Mouse (Mus musculus) embryonic facial prominence, embryonic 15.5 days (tissue): Measurements from ENCODE around the gene St6galnac1. TPM values are rescaled to one million over a fixed set of nuclear protein-coding genes. Genes with fewer than 3 reads are reported as not detected.

ENCODE experiments used
- ATAC-seq: fragments of 200-750 bp; cut with Nextera tagmentation; 2 replicates; pipeline ENCODE4 v1.8.0; 2017; ENCODE audit warnings: low read depth, moderate TSS enrichment; ENCODE audit not compliant: insufficient number of reproducible peaks, low FRiP score, low TSS enrichment
- H3K27ac ChIP-seq: fragments of 300-500 bp; sonication (generic); replicated peaks from 2 replicates; pipeline ENCODE4 v1.5.1; 2015; ENCODE audit warnings: mild to moderate bottlenecking, inconsistent platforms
- H3K27me3 ChIP-seq: fragments of 300-500 bp; sonication (generic); 2 replicates; pipeline ENCODE4 v1.6.1; 2015; ENCODE audit warnings: inconsistent platforms
- H3K36me3 ChIP-seq: fragments of 300-500 bp; sonication (generic); 2 replicates; pipeline ENCODE4 v1.6.1; 2015; ENCODE audit warnings: mild to moderate bottlenecking, inconsistent platforms
- H3K4me1 ChIP-seq: fragments of 300-500 bp; sonication (generic); 2 replicates; pipeline ENCODE4 v1.6.1; 2015; ENCODE audit warnings: inconsistent platforms
- H3K4me2 ChIP-seq: fragments of 300-500 bp; sonication (generic); replicated peaks from 2 replicates; pipeline ENCODE4 v1.6.1; 2015; ENCODE audit warnings: mild to moderate bottlenecking, inconsistent platforms
- H3K4me3 ChIP-seq: fragments of 300-500 bp; sonication (generic); replicated peaks from 2 replicates; pipeline ENCODE4 v1.5.1; 2015; ENCODE audit warnings: mild to moderate bottlenecking, inconsistent platforms
- H3K9ac ChIP-seq: fragments of 300-500 bp; sonication (generic); 2 replicates; pipeline ENCODE4 v1.6.1; 2015; ENCODE audit warnings: inconsistent platforms
- H3K9me3 ChIP-seq: fragments of 300-500 bp; sonication (generic); replicated peaks from 2 replicates; pipeline ENCODE4 v1.6.1; 2016; ENCODE audit warnings: inconsistent platforms
- WGBS: fragments of 180-500 bp; shearing (Covaris S2); methylation state at CpG from one replicate; pipeline ENCODE4 v1.1.7; 2015; 5-methylcytosine and 5-hydroxymethylcytosine counted together
- polyA plus RNA-seq: library from polyadenylated mRNA; unstranded; fragments of >200 nt; fragmentation: Nextera tagmentation; extraction: Ambion mirVana; gene quantifications from 2 replicates; pipeline ENCODE4 v1.2.1, GENCODE M21; 2015

Gene St6galnac1
- polyA plus RNA-seq, 1 experiment from 2014 or later: not detected

DNA sequence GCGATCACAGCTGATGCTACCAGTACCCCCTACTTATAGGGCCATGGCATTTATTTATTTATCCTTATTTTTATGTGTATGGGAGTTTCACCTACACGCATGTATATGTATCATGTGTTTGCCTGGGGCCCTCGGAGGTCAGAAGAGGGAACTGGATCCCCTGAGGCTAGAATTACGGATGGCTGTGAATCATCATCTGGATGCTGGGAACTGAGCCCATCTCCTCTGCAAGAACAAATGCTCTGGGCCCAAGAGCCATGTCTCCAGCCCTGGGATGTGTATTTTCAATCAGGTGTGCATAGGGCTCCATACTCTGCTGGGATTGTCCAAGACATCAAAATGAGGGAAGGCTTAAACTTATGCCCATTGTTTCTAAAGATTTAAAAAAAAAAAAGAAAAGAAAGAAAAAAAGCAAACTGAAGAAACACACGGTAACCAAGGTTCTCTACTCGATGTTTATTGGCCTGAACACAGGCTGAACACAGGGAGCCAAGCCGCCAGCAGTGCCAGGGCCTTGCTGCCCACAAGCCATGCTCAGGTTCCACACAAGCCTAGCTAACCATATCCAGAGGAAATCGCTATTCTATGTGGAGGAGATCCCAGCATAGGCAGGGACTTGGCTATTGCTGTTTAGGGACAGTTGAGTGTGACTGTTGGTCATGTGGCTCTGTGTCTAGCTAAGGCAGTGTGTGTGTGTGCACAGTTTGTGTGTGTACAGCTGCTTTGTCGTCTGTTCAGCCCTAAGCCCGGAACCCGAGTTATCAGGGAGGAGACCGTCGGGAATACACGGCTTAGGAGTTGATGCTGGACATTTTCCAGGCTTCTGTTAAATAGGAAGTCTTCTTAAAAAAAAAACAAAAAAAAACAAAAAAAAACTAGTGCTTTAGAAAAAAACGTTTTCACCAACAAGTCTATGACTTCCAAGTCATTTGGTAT lies 31.1 kb upstream of the St6galnac1 start:
- H3K9me3 ChIP-seq: no peaks in the 10 kb centered on the region
- no peak overlapping the region for H3K4me2 ChIP-seq
- H3K4me1 ChIP-seq: peaks cover 38% of the 10 kb centered on the region
- 59% methylated on average over 15 of the region's 15 CpGs for WGBS
- H3K36me3 ChIP-seq: no peaks in the 10 kb centered on the region; the same call in 1 of the 2 replicates
- H3K27me3 ChIP-seq: no peaks in the 10 kb centered on the region
- no peak overlapping the region for H3K9ac ChIP-seq
- no peak overlapping the region for H3K27ac ChIP-seq
- ATAC-seq: no peak
- no peak overlapping the region for H3K4me3 ChIP-seq

DNA sequence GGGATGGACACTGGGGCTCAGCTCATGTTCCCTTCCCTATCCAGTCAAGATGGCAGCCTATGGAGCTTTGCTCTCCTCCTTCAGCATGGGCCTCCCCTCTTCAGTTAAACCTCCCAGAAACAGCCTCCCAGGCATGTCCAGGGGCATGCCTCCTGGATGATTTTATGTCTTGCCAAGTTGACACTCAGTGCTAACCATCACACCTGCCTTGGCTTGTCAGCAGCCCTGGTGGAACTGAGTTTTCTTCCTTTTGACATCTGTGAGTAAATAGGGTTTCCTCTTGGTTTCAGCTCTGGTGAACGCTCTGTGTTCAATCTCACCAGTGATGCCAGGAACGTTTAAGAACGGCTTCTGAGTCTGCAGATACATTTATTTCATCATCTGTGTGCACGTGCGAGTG lies 27.4 kb upstream of the St6galnac1 start:
- no peaks in the 10 kb centered on the region for H3K9me3 ChIP-seq
- no peak overlapping the region for H3K27ac ChIP-seq
- H3K4me3 ChIP-seq: no peak overlapping the region
- H3K4me1 ChIP-seq: peaks cover 17% of the 10 kb centered on the region; the same call in 1 of the 2 replicates
- no peaks in the 10 kb centered on the region for H3K27me3 ChIP-seq
- H3K36me3 ChIP-seq: no peaks in the 10 kb centered on the region
- no peak for ATAC-seq
- WGBS: 71% methylated on average over 5 of the region's 5 CpGs
- no peak overlapping the region for H3K4me2 ChIP-seq
- no peak overlapping the region for H3K9ac ChIP-seq

- 67% methylated on average over 5 of the region's 5 CpGs for WGBS
- Histone ChIP-seq H3K27me3 (no peaks in the 10 kb centered on the region), H3K36me3 (no peaks in the 10 kb centered on the region), H3K4me2 (no peak overlapping the region), H3K9ac (no peak overlapping the region), H3K4me1 (0 out of 2 replicates have a peak, but pooled peaks cover 5% of the 10 kb centered on the region), H3K27ac (no peak overlapping the region), H3K9me3 (no peaks in the 10 kb centered on the region), H3K4me3 (no peak overlapping the region)
- ATAC-seq: no peak
These were observed 25.8 kb upstream of the St6galnac1 start for GRCm38 (mm10) chr11:116801106-116801505.

- Histone ChIP-seq H3K9ac (no peak overlapping the region), H3K36me3 (no peaks in the 10 kb centered on the region), H3K4me1 (0 out of 2 replicates have a peak, but pooled peaks cover 3% of the 10 kb centered on the region), H3K9me3 (no peaks in the 10 kb centered on the region), H3K4me3 (no peak overlapping the region), H3K27me3 (no peaks in the 10 kb centered on the region), H3K27ac (no peak overlapping the region), H3K4me2 (no peak overlapping the region)
- WGBS: 76% methylated on average over 5 of the region's 5 CpGs
- ATAC-seq: no peak
These were observed 24.1 kb upstream of the St6galnac1 start for GRCm38 (mm10) chr11:116799364-116799763.

DNA sequence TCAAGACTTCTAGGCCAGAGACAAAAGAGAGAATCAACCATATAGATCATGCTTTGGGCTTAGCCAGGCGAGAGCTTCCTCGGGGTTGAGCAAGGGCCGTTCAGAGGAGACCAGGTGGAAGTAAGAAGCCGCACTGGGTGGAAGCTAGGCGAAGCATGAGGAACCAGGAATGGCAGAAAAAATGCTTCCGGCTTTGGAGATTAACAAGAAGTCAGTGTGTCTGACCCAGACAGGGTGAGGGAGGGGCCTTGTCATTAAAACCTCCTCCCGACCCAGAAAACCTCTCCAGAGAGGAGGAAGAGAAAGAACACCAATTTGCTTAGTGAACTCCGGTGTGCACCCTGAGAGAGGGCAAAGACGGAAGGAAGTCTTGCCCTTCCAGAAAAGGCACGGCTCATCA lies 8.9 kb upstream of the St6galnac1 start:
- H3K9ac ChIP-seq: no peak overlapping the region
- peaks cover 12% of the 10 kb centered on the region; the same call in 1 of the 2 replicates for H3K4me1 ChIP-seq
- H3K36me3 ChIP-seq: no peaks in the 10 kb centered on the region
- H3K9me3 ChIP-seq: no peaks in the 10 kb centered on the region
- H3K4me3 ChIP-seq: no peak overlapping the region
- no peak overlapping the region for H3K27ac ChIP-seq
- no peaks in the 10 kb centered on the region for H3K27me3 ChIP-seq
- H3K4me2 ChIP-seq: no peak overlapping the region
- ATAC-seq: no peak
- WGBS: 77% methylated on average over 10 of the region's 10 CpGs

GRCm38 (mm10) chr11:116782737-116783145 lies 7.4 kb upstream of the St6galnac1 start:
- Histone ChIP-seq H3K4me3 (no peak overlapping the region), H3K9me3 (no peaks in the 10 kb centered on the region), H3K9ac (no peak overlapping the region), H3K27ac (no peak overlapping the region), H3K36me3 (no peaks in the 10 kb centered on the region), H3K27me3 (no peaks in the 10 kb centered on the region), H3K4me1 (peaks cover 12% of the 10 kb centered on the region; the same call in 1 of the 2 replicates), H3K4me2 (no peak overlapping the region)
- no peak for ATAC-seq
- 62% methylated on average over 9 of the region's 9 CpGs for WGBS

DNA sequence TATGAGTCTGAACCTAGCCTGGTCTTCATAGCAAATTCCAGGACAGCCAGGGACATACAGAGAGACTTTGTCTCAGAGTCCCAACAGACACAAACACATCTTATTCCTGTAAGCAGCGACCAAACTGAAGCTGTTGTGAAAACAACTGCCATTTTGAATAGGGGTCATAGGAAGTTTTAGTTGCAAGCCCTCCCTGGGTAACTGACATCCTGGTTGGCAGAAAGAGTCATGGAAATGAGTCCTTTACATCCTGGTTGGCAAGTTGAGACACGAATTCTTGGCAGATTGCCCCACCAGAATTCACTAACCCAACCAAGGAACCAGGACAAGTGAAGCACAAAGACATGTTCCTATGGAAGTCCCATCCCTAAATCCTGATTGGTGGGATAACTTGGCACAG lies 2.1 kb downstream of the St6galnac1 start:
- Histone ChIP-seq H3K27ac (no peak overlapping the region), H3K9ac (no peak overlapping the region), H3K4me3 (no peak overlapping the region), H3K4me2 (no peak overlapping the region), H3K4me1 (no peaks in the 10 kb centered on the region), H3K36me3 (no peaks in the 10 kb centered on the region), H3K9me3 (no peaks in the 10 kb centered on the region), H3K27me3 (no peaks in the 10 kb centered on the region)
- WGBS: 47% methylated on average over 2 of the region's 2 CpGs
- ATAC-seq: no peak

DNA sequence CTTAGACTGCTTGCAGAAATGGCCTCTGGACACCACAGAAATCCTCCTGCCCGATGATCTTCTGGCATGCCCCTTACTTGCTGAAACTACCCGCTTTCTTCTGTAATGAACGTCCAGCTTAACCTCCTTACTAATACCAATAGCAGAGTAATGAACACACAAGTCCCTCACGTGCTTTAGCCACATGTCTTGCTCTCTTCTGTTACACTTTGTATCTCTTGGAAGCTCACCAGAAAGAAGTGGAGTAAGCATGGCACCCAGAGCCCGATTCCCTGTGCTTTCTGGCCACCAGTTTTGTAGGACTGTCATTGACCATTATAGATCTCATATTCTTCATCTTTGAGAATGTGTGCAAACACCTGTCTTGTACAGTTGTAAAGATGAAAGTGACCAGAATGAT lies 5.4 kb downstream of the St6galnac1 start:
- no peak for ATAC-seq
- H3K27ac ChIP-seq: no peak overlapping the region
- H3K4me2 ChIP-seq: no peak overlapping the region
- no peak overlapping the region for H3K4me3 ChIP-seq
- H3K9ac ChIP-seq: no peak overlapping the region
- no peaks in the 10 kb centered on the region for H3K27me3 ChIP-seq
- H3K4me1 ChIP-seq: no peaks in the 10 kb centered on the region
- no peaks in the 10 kb centered on the region for H3K36me3 ChIP-seq
- 85% methylated on average over 5 of the region's 5 CpGs for WGBS
- no peaks in the 10 kb centered on the region for H3K9me3 ChIP-seq

DNA sequence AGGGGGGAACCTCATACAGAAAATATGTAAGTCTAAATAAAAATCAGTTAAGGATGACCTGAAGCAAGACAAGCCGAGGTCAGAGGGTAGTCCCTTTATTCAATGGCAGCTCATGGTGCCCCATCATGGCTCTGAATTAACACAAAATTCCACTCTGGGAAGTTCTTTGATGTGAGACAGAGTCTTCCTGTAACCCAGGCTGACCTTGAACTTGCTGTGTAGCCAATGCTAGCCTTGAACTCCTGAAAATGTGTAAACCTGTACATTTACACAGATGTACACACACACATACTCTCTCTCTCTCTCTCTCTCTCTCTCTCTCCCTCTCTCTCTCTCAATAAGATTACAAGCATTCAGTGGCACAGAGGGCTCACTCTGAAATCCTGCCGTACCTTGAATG lies 10.4 kb downstream of the St6galnac1 start:
- H3K9me3 ChIP-seq: no peaks in the 10 kb centered on the region
- no peaks in the 10 kb centered on the region for H3K27me3 ChIP-seq
- no peak for ATAC-seq
- H3K36me3 ChIP-seq: no peaks in the 10 kb centered on the region
- H3K4me2 ChIP-seq: no peak overlapping the region
- H3K27ac ChIP-seq: no peak overlapping the region
- H3K4me1 ChIP-seq: no peaks in the 10 kb centered on the region
- H3K9ac ChIP-seq: no peak overlapping the region
- WGBS: 95% methylated on average over 2 of the region's 2 CpGs
- no peak overlapping the region for H3K4me3 ChIP-seq

GRCm38 (mm10) chr11:116764346-116764745 lies 11.0 kb downstream of the St6galnac1 start:
- H3K9me3 ChIP-seq: no peaks in the 10 kb centered on the region
- H3K27ac ChIP-seq: no peak overlapping the region
- no peaks in the 10 kb centered on the region for H3K36me3 ChIP-seq
- ATAC-seq: no peak
- no peaks in the 10 kb centered on the region for H3K27me3 ChIP-seq
- H3K4me1 ChIP-seq: no peaks in the 10 kb centered on the region
- WGBS: 88% methylated on average over 7 of the region's 7 CpGs
- no peak overlapping the region for H3K4me2 ChIP-seq
- H3K4me3 ChIP-seq: no peak overlapping the region
- no peak overlapping the region for H3K9ac ChIP-seq

DNA sequence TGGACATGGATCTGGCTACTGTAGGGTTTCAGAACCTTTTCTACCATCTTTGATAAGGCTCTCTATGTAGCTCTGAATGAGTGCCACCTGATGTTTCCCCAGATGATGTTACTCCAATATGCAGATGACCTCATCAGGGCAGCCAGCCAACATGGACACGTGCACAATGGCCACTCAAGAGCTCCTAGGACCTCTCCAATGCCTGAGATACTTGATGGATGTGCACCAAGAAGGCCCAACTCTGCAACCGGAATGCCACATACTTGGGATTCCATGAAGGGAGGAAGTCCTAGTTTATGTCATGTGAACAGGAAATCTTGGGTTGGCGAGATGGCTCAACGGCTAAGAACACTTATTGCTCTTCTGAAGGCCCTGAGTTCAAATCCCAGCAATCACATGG lies 20.1 kb downstream of the St6galnac1 start:
- no peak overlapping the region for H3K9ac ChIP-seq
- no peaks in the 10 kb centered on the region for H3K27me3 ChIP-seq
- no peak overlapping the region for H3K4me2 ChIP-seq
- H3K4me1 ChIP-seq: no peaks in the 10 kb centered on the region
- no peak overlapping the region for H3K27ac ChIP-seq
- no peaks in the 10 kb centered on the region for H3K36me3 ChIP-seq
- whole genome bisulfite sequencing: 83% methylated on average over 4 of the region's 4 CpGs
- no peak for ATAC-seq
- no peak overlapping the region for H3K4me3 ChIP-seq
- no peaks in the 10 kb centered on the region for H3K9me3 ChIP-seq
